Mouse (Mus musculus) ovary, postnatal 36 days (tissue): Measurements from ENCODE around the gene A530032D15Rik.
"Not testable (repeated sequence)": the region's sequence is repeated elsewhere in the genome, so short reads cannot be mapped to it uniquely, and the experiment has no call there.

ENCODE experiments used
- DNase-seq: peaks from one replicate; pipeline ENCODE4 v3.0.0; 2022; ENCODE audit warnings: low spot score, mixed read lengths

Gene A530032D15Rik

DNA sequence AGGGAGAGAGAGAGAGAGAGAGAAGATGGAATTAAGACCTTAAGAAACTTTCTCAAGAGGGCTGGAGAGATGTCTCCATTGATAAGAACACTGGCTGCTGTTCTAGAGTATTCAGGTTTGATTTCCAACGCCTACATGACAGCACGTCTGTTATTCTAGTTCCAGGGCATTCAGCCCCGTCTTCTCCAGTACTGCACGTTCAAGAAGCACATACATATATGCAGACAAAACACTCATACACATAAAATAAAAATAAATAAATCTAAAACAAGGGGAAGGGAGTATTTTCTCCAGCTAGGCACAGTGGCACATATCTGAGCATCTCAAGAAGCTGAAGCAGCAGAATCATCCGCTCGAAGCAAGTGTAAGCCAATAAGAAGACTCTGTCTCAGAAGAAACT lies 73.9 kb downstream of the A530032D15Rik start:
- DNase-seq: not testable (repeated sequence)

DNA sequence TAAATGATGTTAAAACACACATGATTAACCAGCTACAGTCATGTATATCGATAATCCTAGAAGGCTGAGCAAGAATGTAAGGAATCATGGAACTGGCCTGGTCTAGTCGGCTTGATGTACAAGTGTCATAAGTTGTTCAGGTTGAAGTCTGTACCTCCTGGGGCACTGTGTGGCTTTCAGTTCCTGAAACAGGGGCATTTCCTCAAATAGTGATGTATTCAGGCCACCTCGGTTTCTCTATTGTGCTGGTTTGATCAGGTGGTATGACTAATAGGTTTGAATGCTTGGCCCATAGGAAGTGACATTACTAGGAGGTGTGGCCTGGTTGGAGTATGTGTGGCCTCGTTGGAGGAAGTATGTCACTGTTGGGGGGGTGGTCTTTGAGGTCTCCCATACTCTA lies 75.3 kb downstream of the A530032D15Rik start:
- DNase-seq: not testable (repeated sequence)

DNA sequence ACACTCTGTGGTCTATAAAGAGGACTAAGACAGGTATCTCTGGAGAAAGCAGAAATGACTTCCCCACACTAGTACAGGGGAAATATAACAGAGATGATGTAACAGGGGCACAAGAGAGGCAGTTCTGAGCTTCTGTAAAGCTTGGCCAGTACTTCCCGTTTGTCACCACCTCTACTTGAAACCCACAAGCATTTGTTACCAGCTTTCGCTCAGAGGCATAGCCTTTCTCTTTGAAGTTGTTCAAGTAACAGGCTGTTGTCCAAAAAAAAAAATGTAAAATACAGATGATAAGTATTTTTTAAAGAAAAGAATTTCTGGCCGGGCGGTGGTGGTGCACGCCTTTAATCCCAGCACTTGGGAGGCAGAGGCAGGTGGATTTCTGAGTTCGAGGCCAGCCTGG lies 76.0 kb downstream of the A530032D15Rik start:
- DNase-seq: not testable (repeated sequence)
